Mouse (Mus musculus): ENCODE results near the gene Srd5a2. TPM values are rescaled to one million over a fixed set of nuclear protein-coding genes. Genes with fewer than 3 reads are reported as not detected.

Srd5a2 gene
- total and polyA plus RNA-seq, 2 experiments from 2014 or later = not detected

DNA sequence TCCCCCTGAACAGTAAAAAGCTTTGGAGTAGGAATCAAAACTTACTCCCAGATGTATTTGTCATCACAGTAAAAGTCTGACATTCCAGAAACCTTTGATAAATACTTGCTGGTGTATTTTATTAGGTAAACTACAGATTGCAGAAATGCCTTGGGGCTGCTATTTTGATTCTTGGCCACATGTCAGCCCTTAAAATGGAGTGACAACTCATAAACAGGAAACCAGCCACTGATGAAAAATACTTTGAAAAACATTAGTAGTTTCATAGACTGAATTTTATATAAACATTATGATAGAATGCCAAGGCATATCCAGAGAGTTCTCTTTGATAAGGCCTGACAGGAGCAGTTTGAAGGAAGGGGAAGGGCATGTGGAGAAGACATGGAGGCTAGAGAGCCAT, 71.7 kb downstream of the Srd5a2 start:
- no peak overlapping the region for H3K4me2 ChIP-seq (ENCODE audit: low read depth, low read length, poor library complexity, severe bottlenecking)
- no peak for TF ChIP-seq CTCF (IDR thresholded peaks at IDR 0.05)
- no peaks in the 10 kb centered on the region for H3K27me3 ChIP-seq (ENCODE audit: insufficient read depth, low read length)
- H3K27ac ChIP-seq (ENCODE audit: low read depth, low read length) = no peak overlapping the region
- no peaks in the 10 kb centered on the region for H3K9me3 ChIP-seq (ENCODE audit: low read length)
- no peaks in the 10 kb centered on the region for H3K36me3 ChIP-seq (ENCODE audit: insufficient read depth, low read length)
- no peak overlapping the region for H3K4me3 ChIP-seq (ENCODE audit: low read depth, low read length)
- DNase-seq (ENCODE audit: low spot score) = no peak
- no peak overlapping the region for H3K9ac ChIP-seq (replicated peaks; ENCODE audit: low read length, poor library complexity, severe bottlenecking)
- no peaks in the 10 kb centered on the region for H3K4me1 ChIP-seq (ENCODE audit: insufficient read depth, low read length)
- no peak for ATAC-seq (ENCODE audit: low FRiP score)

DNA sequence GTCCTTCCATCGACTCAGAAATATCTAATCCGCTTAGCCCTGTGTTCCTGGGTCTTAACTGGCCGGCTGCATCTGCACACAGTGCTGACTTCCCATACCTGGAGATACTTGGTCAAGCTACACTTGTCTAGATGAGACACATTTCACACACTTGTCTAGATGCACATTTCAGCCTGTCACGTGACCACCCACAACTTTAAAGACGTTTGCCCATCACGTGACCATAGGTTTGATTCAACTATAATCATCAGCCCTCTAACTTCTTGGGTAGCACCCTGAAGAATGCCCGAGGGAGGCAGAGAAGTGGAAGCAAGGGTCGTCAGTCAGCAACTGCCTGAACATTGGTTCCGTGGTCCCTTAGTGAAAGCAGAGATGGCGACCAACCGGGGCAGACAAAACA, 75.1 kb downstream of the Srd5a2 start:
- DNase-seq (ENCODE audit: low spot score) (no peak), ATAC-seq (ENCODE audit: low FRiP score) (no peak)
- H3K27me3 ChIP-seq (ENCODE audit: insufficient read depth, low read length) = no peaks in the 10 kb centered on the region
- no peak for TF ChIP-seq CTCF (IDR thresholded peaks at IDR 0.05)
- H3K27ac ChIP-seq (ENCODE audit: low read depth, low read length) = no peak overlapping the region
- H3K36me3 ChIP-seq (ENCODE audit: insufficient read depth, low read length) = no peaks in the 10 kb centered on the region
- no peaks in the 10 kb centered on the region for H3K4me1 ChIP-seq (ENCODE audit: insufficient read depth, low read length)
- H3K9ac ChIP-seq (replicated peaks; ENCODE audit: low read length, poor library complexity, severe bottlenecking) = no peak overlapping the region
- 86% methylated on average over 11 of the region's 11 CpGs for WGBS
- H3K4me3 ChIP-seq (ENCODE audit: low read depth, low read length) = no peak overlapping the region
- no peak overlapping the region for H3K4me2 ChIP-seq (ENCODE audit: low read depth, low read length, poor library complexity, severe bottlenecking)
- no peaks in the 10 kb centered on the region for H3K9me3 ChIP-seq (ENCODE audit: low read length)

DNA sequence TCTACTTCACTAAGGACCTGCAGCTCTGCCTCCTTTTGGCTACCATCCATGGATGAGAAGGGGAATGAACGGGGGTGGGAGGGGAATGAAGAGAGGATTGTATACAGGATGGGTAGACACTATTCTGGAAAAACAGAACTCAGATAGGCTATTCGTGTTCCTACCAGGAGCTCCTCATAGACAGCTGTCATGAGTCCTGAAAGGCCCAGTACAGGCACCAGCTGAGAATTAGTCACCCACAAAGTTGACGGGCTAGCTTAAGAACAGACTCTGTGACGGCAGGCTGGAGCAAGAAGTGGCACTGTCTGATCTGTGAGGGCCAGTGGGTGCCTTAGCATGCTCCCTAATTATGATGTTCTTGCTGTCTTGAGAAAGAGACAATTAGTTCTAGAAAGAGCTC, 76.4 kb downstream of the Srd5a2 start:
- no peak for ATAC-seq (ENCODE audit: low FRiP score)

DNA sequence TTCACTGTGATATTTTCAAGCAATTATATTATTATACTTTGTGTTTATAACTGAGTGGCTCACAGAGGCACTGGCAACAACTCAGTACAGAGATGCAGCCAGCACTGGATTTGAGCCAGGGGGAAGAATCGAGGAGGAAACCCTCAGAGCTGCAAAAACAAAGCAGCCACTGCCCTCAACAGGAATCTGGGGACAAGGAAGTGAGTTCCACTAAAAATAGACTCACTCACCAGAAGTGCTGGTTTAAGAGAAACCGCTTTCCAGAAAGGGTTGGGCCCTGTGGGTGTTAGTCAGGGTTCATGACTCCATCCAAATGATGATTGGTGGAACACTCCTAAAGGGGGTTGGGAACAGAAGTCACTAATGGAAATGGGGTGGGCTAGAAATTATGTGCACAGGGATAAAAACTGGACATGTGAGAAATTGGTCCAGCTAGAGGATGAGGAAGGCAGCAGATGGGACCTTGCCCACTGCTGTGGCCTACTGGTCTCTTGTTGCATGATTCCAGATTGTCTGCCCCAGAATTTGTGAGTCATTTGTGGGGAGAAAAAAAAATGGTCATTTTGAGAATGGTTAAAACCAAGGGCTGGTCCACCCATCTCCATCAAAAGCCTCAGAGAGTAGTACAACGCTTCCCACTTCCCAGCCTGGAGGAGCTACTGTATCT, 77.2 kb downstream of the Srd5a2 start:
- Histone ChIP-seq H3K4me3 (ENCODE audit: low read depth, low read length) (no peak overlapping the region), H3K4me1 (ENCODE audit: insufficient read depth, low read length) (no peaks in the 10 kb centered on the region), H3K27me3 (ENCODE audit: insufficient read depth, low read length) (no peaks in the 10 kb centered on the region), H3K27ac (ENCODE audit: low read depth, low read length) (no peak overlapping the region), H3K9ac (replicated peaks; ENCODE audit: low read length, poor library complexity, severe bottlenecking) (no peak overlapping the region), H3K36me3 (ENCODE audit: insufficient read depth, low read length) (no peaks in the 10 kb centered on the region), H3K4me2 (ENCODE audit: low read depth, low read length, poor library complexity, severe bottlenecking) (no peak overlapping the region), H3K9me3 (ENCODE audit: low read length) (no peaks in the 10 kb centered on the region)
- 74% methylated on average over 3 of the region's 3 CpGs for WGBS
- no peak for ATAC-seq (ENCODE audit: low FRiP score)
- DNase-seq (ENCODE audit: low spot score) = no peak
- no peak for TF ChIP-seq CTCF (IDR thresholded peaks at IDR 0.05)

More for the DNA sequence above, 76.4 kb downstream of the Srd5a2 start:
- H3K4me3 ChIP-seq (ENCODE audit: low read depth, low read length) = no peak overlapping the region
- no peak overlapping the region for H3K4me2 ChIP-seq (ENCODE audit: low read depth, low read length, poor library complexity, severe bottlenecking)
- WGBS = 85% methylated on average over 4 of the region's 4 CpGs
- H3K27ac ChIP-seq (ENCODE audit: low read depth, low read length) = no peak overlapping the region
- H3K27me3 ChIP-seq (ENCODE audit: insufficient read depth, low read length) = no peaks in the 10 kb centered on the region
- no peak for DNase-seq (ENCODE audit: low spot score)
- no peaks in the 10 kb centered on the region for H3K36me3 ChIP-seq (ENCODE audit: insufficient read depth, low read length)
- no peak for TF ChIP-seq CTCF (IDR thresholded peaks at IDR 0.05)
- H3K9ac ChIP-seq (replicated peaks; ENCODE audit: low read length, poor library complexity, severe bottlenecking) = no peak overlapping the region
- H3K4me1 ChIP-seq (ENCODE audit: insufficient read depth, low read length) = no peaks in the 10 kb centered on the region
- H3K9me3 ChIP-seq (ENCODE audit: low read length) = no peaks in the 10 kb centered on the region

Other genes starting within 250 kb of the Srd5a2 start
- gene Ehd3, start 243.8 kb downstream of the Srd5a2 start, total RNA-seq (2014; rRNA removed) = 46.5 and 48.1 TPM in 2 replicates
- 26.5 and 27.6 TPM in 2 replicates for gene Ehd3, start 243.8 kb downstream of the Srd5a2 start, polyA plus RNA-seq (2015; fragmentation: Nextera tagmentation; extraction: Ambion mirVana)
- gene Xdh, start 97.7 kb downstream of the Srd5a2 start, total RNA-seq (2014; rRNA removed) = 0.14 and 0.55 TPM in 2 replicates
- gene Xdh, start 97.7 kb downstream of the Srd5a2 start, polyA plus RNA-seq (2015; fragmentation: Nextera tagmentation; extraction: Ambion mirVana) = 0.38 and 0.59 TPM in 2 replicates
- gene Memo1, start 247.6 kb upstream of the Srd5a2 start, total RNA-seq (2014; rRNA removed) = 45.5 and 54.4 TPM in 2 replicates
- 36.8 and 37.5 TPM in 2 replicates for gene Memo1, start 247.6 kb upstream of the Srd5a2 start, polyA plus RNA-seq (2015; fragmentation: Nextera tagmentation; extraction: Ambion mirVana)

All from midbrain, postnatal 0 days (tissue).